Mouse (Mus musculus): ENCODE measurements around the gene Olfr1156.

Gene Olfr1156

GRCm38 (mm10) chr2:87953000-87953399 lies at the start of gene Olfr1156:
Gene Olfr1156 (minus strand): TSS chr2:87953100.
- no peak for DNase-seq

GRCm38 (mm10) chr2:87989813-87990212 lies 36.9 kb upstream of the Olfr1156 start, which contains the start of gene Olfr1158:
Gene Olfr1158 (plus strand): TSS chr2:87990113.
- DNase-seq: no peak

GRCm38 (mm10) chr2:87974563-87974962 lies 21.7 kb upstream of the Olfr1156 start, which contains the start of gene Olfr74:
Gene Olfr74 (minus strand): TSS chr2:87974663.
- DNase-seq: no peak

GRCm38 (mm10) chr2:87968199-87968598 lies 15.3 kb upstream of the Olfr1156 start, which contains the start of gene Olfr1157:
Gene Olfr1157 (minus strand): TSS chr2:87968299.
- no peak for DNase-seq

GRCm38 (mm10) chr2:87945037-87945436 lies 7.9 kb downstream of the Olfr1156 start, which contains the start of gene Olfr1155:
Gene Olfr1155 (minus strand): TSS chr2:87945137.
- no peak for DNase-seq

GRCm38 (mm10) chr2:87905066-87905465 lies 47.8 kb downstream of the Olfr1156 start, which contains the start of gene Olfr1154:
Gene Olfr1154 (minus strand): TSS chr2:87905166.
- no peak for DNase-seq

All from thymus, postnatal 36 days (tissue).